Mouse (Mus musculus) cerebellum, adult 2 months (tissue): ENCODE measurements at regions not wholly inside any gene's neighbourhood (a gene's known extent, or its start where the extent isn't known, plus 50 kb on each side); places are given as distances from the start of the nearest gene placed in this dataset.

Experiments used
- CTCF ChIP-seq: fragments of 200-500 bp; IDR thresholded peaks from 2 replicates; pipeline ENCODE4 v1.5.1; 2011; ENCODE audit warnings: low read depth, mild to moderate bottlenecking, control low read depth, low read length, moderate library complexity, borderline replicate concordance; ENCODE audit not compliant: insufficient read depth
- POLR2A ChIP-seq: fragments of 200-500 bp; IDR thresholded peaks from 2 replicates; pipeline ENCODE4 v1.6.1; 2011; ENCODE audit warnings: low read length, control low read depth, borderline replicate concordance; ENCODE audit not compliant: insufficient read depth

GRCm38 (mm10) chr8:39902251-39902650 is 772.6 kb upstream of the Adam24 start:
- TF ChIP-seq CTCF, result no peak
- TF ChIP-seq POLR2A, result no peak
